Mouse (Mus musculus) embryonic facial prominence, embryonic 13.5 days (tissue): ENCODE measurements around the gene Tex14. TPM values are rescaled to one million over a fixed set of nuclear protein-coding genes. Genes with fewer than 3 reads are reported as not detected.
"Not testable (repeated sequence)": the region's sequence is repeated elsewhere in the genome, so short reads cannot be mapped to it uniquely, and the experiment has no call there.

ENCODE experiments used
- ATAC-seq: fragments of 200-750 bp; cut with Nextera tagmentation; 2 replicates; pipeline ENCODE4 v1.8.0; 2017; ENCODE audit warnings: low read depth; ENCODE audit not compliant: insufficient number of reproducible peaks, insufficient read depth, low FRiP score, low TSS enrichment
- H3K27ac ChIP-seq: fragments of 300-500 bp; sonication (generic); 2 replicates; pipeline ENCODE4 v1.5.1; 2015; ENCODE audit warnings: moderate library complexity, mild to moderate bottlenecking, inconsistent platforms
- H3K27me3 ChIP-seq: fragments of 300-500 bp; sonication (generic); 2 replicates; pipeline ENCODE4 v1.6.1; 2015; ENCODE audit warnings: mild to moderate bottlenecking, inconsistent platforms
- H3K36me3 ChIP-seq: fragments of 300-500 bp; sonication (generic); 2 replicates; pipeline ENCODE4 v1.6.1; 2015; ENCODE audit warnings: mild to moderate bottlenecking, inconsistent platforms
- H3K4me1 ChIP-seq: fragments of 300-500 bp; sonication (generic); 2 replicates; pipeline ENCODE4 v1.6.1; 2015; ENCODE audit warnings: inconsistent platforms
- H3K4me2 ChIP-seq: fragments of 300-500 bp; sonication (generic); 2 replicates; pipeline ENCODE4 v1.6.1; 2015; ENCODE audit warnings: moderate library complexity, mild to moderate bottlenecking, inconsistent platforms
- H3K4me3 ChIP-seq: fragments of 300-500 bp; sonication (generic); 2 replicates; pipeline ENCODE4 v1.5.1; 2015; ENCODE audit warnings: mild to moderate bottlenecking, inconsistent platforms
- H3K9ac ChIP-seq: fragments of 300-500 bp; sonication (generic); 2 replicates; pipeline ENCODE4 v1.6.1; 2015; ENCODE audit warnings: mild to moderate bottlenecking, inconsistent platforms
- H3K9me3 ChIP-seq: fragments of 300-500 bp; sonication (generic); 2 replicates; pipeline ENCODE4 v1.6.1; 2016; ENCODE audit warnings: inconsistent platforms
- WGBS: fragments of 180-500 bp; shearing (Covaris S2); methylation state at CpG from one replicate; pipeline ENCODE4 v1.1.7; 2015; ENCODE audit warnings: mixed read lengths; 5-methylcytosine and 5-hydroxymethylcytosine counted together
- polyA plus RNA-seq: library from polyadenylated mRNA; unstranded; fragments of >200 nt; fragmentation: Nextera tagmentation; extraction: Ambion mirVana; gene quantifications from 2 replicates; pipeline ENCODE4 v1.2.1, GENCODE M21; 2015

Tex14 gene
- polyA plus RNA-seq, 1 experiment from 2014 or later, result 0.04 TPM

DNA sequence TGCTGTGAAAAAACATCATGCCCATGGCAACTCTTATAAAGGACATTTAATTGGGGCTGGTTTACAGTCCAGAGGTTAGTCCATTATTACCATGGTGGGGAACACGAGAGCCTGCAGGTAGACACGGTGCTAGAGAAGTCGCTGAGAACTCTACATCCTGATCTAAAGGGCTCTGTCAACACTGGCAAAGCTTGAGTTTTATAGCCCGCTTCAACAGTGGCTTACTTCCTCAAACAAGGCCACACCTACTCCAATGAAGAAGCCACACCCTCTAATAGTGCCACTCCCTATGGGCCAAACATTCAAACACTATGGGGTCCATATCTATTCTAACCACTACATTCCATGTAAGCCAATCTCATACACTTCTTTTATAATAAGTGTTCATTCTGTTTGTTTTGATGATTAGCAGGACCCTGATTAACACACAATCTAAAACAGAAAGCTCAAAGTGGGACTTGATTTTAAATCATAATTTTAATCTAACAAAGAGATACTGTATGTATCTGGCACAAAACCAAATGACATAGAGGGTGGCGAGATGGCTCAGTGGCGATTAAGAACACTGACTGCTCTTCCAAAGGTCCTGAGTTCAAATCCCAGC lies 61.2 kb downstream of the Tex14 start:
- no peaks in the 10 kb centered on the region for H3K9me3 ChIP-seq
- H3K4me1 ChIP-seq, result peaks cover 11% of the 10 kb centered on the region; the same call in 1 of the 2 replicates
- WGBS, result 72% methylated on average over 6 of the region's 6 CpGs
- no peak overlapping the region for H3K4me2 ChIP-seq
- H3K36me3 ChIP-seq, result no peaks in the 10 kb centered on the region
- no peak for ATAC-seq
- no peak overlapping the region for H3K4me3 ChIP-seq
- H3K27ac ChIP-seq, result no peak overlapping the region
- H3K9ac ChIP-seq, result no peak overlapping the region
- H3K27me3 ChIP-seq, result no peaks in the 10 kb centered on the region

DNA sequence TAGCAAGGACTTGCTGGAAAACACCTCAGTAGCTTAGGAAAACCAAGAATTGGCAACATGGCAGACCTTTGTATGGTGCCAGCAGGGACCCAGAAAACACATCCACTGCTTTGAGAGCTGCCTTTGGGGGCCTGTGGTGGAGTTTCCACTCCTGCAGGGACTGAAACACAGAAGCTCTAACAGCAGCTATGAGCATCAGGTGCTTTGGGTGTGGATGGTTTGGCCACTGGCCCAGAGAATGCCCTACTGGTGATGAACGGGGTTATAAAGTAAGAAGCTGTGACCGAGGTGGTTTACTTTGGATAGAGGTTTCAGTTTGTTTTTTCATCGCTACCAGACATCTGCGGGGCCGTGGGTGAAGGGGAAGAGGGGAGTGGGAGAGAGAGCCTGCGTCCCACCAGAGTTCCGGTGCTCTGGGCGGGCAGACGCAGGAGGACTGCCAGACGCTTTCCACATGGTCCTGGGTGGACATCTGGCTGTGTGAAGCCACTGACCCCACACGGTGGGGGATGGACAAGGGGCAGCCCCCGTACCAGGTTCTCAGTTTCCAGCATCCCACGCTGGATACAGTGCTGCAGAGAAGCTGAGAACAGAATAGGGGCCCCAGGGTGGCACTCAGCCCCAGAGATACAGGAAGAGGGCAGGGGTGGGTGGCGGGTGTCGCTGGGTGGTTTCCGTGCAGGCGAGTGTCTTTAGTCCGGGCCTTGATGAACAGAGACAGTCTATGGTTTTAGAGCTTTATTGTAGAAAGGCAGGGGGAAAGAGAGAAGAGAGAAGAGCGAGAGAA lies 62.8 kb downstream of the Tex14 start:
- H3K9ac ChIP-seq, result no peak overlapping the region
- H3K27me3 ChIP-seq, result no peaks in the 10 kb centered on the region
- ATAC-seq, result no peak
- H3K4me2 ChIP-seq, result no peak overlapping the region
- H3K36me3 ChIP-seq, result no peaks in the 10 kb centered on the region
- H3K9me3 ChIP-seq, result no peaks in the 10 kb centered on the region
- no peak overlapping the region for H3K27ac ChIP-seq
- H3K4me1 ChIP-seq, result peaks cover 11% of the 10 kb centered on the region; the same call in 1 of the 2 replicates
- 59% methylated on average over 19 of the region's 19 CpGs for WGBS
- H3K4me3 ChIP-seq, result no peak overlapping the region

DNA sequence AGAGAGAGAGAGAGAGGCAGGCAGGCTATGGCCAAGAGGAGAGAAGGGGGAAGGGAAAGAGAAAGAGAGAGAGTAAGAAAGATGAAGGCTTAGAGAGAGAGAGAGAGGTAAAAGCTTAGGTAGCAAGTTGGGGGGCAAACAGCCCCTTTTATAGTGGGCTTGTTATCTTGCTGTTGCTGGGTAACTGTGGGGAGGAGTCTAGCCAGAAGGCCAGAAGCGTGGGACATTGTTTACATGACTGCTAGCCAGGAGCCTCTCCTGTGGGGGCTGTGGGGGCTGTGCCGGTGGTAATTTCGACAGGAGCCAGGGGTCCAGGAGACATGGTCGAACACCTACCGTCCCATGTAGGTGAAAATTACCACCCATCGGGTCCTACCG lies 63.4 kb downstream of the Tex14 start:
- H3K36me3 ChIP-seq, result no peaks in the 10 kb centered on the region
- no peak overlapping the region for H3K4me3 ChIP-seq
- no peak overlapping the region for H3K4me2 ChIP-seq
- 56% methylated on average over 7 of the region's 7 CpGs for WGBS
- H3K4me1 ChIP-seq, result peaks cover 9% of the 10 kb centered on the region; the same call in 1 of the 2 replicates
- H3K9ac ChIP-seq, result no peak overlapping the region
- no peak overlapping the region for H3K27ac ChIP-seq
- H3K9me3 ChIP-seq, result no peaks in the 10 kb centered on the region
- H3K27me3 ChIP-seq, result no peaks in the 10 kb centered on the region
- no peak for ATAC-seq

DNA sequence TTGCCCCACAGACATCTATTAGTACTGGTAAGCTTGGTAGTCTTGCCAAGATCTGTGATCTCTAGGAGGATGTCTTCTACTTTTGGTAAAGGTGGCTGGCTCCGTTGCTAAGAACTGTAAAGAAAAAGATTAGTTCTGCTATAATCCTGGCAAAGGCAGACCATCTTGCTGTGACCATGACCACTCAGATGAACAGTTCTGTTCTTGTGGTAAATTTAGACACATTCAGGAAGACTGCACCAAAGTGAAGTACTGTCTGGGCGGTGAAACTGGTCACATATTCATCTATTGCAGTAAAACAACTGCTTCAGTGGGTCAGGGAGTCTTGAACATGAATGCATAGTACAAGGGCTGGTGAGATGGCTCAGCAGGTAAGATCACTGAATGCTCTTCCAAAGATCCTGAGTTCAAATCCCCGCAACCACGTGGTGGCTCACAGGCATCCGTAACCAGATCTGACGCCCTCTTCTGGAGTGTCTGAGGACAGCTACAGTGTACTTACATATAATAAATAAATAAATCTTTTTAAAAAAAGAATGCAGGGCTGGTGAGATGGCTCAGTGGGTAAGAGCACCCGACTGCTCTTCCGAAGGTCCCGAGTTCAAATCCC lies 63.9 kb downstream of the Tex14 start:
- H3K9me3 ChIP-seq, result no peaks in the 10 kb centered on the region
- ATAC-seq, result no peak
- H3K9ac ChIP-seq, result no peak overlapping the region
- H3K27ac ChIP-seq, result no peak overlapping the region
- peaks cover 7% of the 10 kb centered on the region; the same call in 1 of the 2 replicates for H3K4me1 ChIP-seq
- no peak overlapping the region for H3K4me3 ChIP-seq
- no peaks in the 10 kb centered on the region for H3K36me3 ChIP-seq
- 80% methylated on average over 9 of the region's 9 CpGs for WGBS
- no peak overlapping the region for H3K4me2 ChIP-seq
- no peaks in the 10 kb centered on the region for H3K27me3 ChIP-seq

DNA sequence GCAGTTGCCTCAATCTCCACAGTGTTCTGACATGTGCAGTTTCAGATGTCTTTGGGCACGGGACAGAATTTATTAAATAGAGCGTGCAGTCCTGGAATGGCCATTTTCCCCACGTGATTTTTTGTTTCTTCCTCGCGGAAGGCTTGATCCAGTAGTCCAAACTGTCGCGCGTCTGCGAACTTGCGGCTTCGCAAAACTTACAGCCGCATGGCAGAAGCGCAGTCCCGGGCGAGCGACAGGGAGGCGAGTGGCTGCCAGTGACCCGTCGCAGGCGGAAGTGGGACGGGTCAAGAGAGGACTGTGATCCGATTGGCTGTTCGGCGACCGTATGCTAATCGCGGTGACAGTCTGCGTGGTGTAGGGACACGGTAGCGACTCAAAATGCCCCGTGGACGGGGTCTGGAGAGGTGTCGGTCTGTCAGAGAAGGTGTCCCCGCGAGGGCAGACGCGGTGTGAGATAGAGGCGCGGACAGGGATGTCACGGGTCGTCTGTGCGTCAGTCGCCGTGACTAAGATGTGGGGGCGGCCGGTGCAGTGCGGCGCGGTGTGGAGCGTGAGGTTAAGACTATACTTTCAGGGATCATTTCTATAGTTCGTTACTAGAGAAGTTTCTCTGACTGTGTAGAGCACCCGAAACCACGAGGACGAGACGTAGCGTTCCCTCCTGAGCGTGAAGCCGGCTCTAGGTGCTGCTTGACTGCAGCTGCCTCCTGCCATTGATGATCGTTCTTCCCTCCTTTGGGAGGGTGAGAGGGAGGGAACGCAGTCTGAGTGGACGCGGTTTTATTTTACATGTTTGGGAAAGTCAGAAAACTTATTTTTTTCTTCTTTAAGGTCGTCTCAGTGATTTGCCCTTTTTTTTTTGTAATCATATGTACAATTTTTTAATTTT lies 66.2 kb downstream of the Tex14 start:
- peak overlapping the region; percentile 13; the same call in 1 of the 2 replicates for H3K27ac ChIP-seq
- H3K4me2 ChIP-seq, result peak overlapping the region; percentile 60
- not testable (repeated sequence) for H3K27me3 ChIP-seq, H3K4me1 ChIP-seq, H3K9me3 ChIP-seq, H3K36me3 ChIP-seq
- under 1% methylated on average over 29 of the region's 63 CpGs for WGBS
- peak overlapping the region; percentile 41 for H3K4me3 ChIP-seq
- peak; percentile 95 for ATAC-seq
- H3K9ac ChIP-seq, result peak overlapping the region; percentile 58

DNA sequence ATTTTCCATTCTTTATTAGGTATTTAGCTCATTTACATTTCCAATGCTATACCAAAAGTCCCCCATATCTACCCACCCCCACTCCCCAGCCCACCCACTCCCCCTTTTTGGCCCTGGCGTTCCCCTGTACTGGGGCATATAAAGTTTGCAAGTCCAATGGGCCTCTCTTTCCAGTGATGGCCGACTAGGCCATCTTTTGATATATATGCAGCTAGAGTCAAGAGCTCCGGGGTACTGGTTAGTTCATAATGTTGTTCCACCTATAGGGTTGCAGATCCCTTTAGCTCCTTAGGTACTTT lies 66.8 kb downstream of the Tex14 start:
- H3K27me3 ChIP-seq, H3K4me1 ChIP-seq, H3K9me3 ChIP-seq, H3K4me3 ChIP-seq, H3K9ac ChIP-seq, H3K36me3 ChIP-seq, H3K4me2 ChIP-seq, H3K27ac ChIP-seq: not testable (repeated sequence)
- 6% methylated on average over 1 of the region's 3 CpGs for WGBS
- ATAC-seq, result peak; percentile 46; the same call in 1 of the 2 replicates

DNA sequence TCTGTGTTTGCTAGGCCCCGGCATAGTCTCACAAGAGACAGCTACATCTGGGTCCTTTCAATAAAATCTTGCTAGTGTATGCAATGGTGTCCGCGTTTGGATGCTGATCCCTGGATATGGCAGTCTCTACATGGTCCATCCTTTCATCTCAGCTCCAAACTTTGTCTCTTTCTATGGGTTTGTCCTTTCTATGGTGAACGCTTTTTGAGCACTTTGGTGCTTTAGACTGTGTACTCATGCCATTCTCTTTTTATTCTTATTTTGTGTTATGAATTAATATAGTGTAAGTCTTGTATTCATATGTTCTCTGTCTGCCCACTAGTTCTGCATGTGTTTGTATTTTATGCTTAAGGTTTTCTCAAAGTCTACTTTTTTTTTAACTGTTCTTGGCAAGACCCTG lies 67.2 kb downstream of the Tex14 start:
- H3K9me3 ChIP-seq, H3K4me3 ChIP-seq, H3K27me3 ChIP-seq, H3K27ac ChIP-seq, H3K4me1 ChIP-seq, H3K36me3 ChIP-seq, H3K9ac ChIP-seq, ATAC-seq, H3K4me2 ChIP-seq: not testable (repeated sequence)
- WGBS, result 19% methylated on average over 4 of the region's 4 CpGs

DNA sequence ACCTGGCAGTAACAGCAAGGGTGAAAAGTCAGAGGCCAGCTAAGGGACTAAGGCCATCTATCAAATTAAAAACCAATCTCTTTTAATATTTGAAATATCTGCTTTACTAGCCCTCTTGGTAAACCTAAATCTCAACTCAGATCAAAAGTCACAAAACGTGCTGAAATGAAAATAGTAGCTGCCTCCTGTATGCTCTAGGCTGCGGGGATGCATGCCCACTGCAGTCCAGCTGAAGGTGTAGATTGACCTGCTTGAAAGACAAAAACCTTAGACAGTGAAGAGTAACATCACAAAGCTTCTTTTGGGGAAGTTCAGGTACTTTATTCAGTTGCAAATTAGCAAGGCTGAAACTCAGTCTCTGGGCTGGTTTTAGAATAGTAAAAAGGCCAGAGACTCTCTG lies 74.3 kb downstream of the Tex14 start:
- H3K4me1 ChIP-seq, ATAC-seq, H3K4me2 ChIP-seq, H3K9ac ChIP-seq, H3K27ac ChIP-seq, H3K36me3 ChIP-seq, H3K9me3 ChIP-seq, H3K27me3 ChIP-seq, H3K4me3 ChIP-seq: not testable (repeated sequence)
- 66% methylated on average over 2 of the region's 2 CpGs for WGBS

DNA sequence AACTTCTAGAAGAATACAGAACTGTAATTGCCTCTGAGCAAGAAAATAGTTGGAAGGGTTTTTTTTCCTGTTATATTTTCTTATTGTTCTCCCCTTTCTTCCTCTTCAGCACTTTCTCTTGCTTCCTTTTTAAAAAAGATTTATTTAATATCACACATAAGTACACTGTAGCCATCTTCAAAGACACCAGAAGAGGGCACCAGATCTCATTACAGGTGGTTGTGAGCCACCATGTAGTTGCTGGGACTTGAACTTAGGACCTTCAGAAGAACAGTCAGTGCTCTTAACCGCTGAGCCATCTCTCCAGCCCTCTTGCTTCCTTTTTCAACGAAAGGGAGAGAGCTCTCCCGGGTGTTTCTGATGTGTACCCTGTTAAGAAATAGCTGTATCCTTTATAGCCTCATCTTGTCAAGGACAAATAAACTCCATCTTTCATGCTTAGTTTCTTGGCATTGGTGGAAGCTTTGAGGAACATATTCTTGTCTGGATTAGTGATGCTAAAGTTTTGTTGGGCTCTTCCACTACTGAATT lies 79.0 kb downstream of the Tex14 start:
- Histone ChIP-seq H3K27me3 (no peaks in the 10 kb centered on the region), H3K4me2 (no peak overlapping the region), H3K27ac (no peak overlapping the region), H3K36me3 (no peaks in the 10 kb centered on the region), H3K9ac (no peak overlapping the region), H3K9me3 (no peaks in the 10 kb centered on the region), H3K4me3 (no peak overlapping the region), H3K4me1 (no peaks in the 10 kb centered on the region)
- no peak for ATAC-seq
- 81% methylated on average over 3 of the region's 3 CpGs for WGBS

DNA sequence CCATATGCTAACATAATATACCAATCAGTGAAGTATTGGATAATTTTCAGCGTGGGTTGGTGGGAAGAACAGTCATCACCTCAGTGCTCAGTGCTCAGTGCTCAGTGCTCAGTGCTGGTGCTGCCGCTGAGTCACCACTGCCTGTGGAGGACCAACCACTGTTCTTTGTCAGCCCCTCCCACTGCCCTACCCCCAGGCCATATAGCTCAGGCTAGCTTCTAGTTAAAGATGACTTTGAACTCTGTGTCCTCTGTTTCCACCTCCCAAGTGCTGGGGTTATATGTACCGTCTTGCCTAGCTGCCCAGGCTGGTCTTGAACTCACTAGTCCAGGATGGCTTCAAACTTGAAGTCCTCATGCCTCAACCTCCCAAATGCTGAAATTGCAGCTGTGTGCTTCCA lies 84.1 kb downstream of the Tex14 start:
- Histone ChIP-seq H3K36me3 (no peaks in the 10 kb centered on the region), H3K4me2 (no peak overlapping the region), H3K4me3 (no peak overlapping the region), H3K9me3 (no peaks in the 10 kb centered on the region), H3K27ac (no peak overlapping the region), H3K9ac (no peak overlapping the region), H3K27me3 (no peaks in the 10 kb centered on the region), H3K4me1 (no peaks in the 10 kb centered on the region)
- 77% methylated on average over 3 of the region's 3 CpGs for WGBS
- no peak for ATAC-seq

DNA sequence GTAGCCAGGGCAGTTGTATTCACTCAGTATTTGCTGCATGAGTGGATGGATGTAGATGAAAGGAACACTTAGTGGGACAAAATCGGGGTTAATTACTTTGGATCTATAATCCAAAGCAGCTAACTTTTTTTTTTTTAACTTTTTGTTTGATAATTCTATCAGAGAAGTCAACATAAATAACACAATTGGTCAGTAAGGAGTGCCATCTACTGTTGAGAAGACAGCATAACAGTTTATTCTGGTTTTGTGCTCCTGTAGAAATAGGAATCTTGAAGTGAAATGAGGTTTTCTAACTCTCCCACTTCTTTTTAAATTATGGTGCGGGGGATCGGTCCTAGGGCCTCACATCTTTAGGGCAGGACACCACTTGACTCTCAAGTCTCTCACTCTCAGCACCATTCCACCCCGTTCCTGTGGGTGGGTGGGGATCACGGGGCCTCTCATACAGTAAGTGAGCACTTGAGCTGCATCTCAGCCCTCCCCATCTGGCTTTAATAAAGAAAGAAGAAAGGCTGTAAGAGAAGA lies 99.9 kb downstream of the Tex14 start:
- no peaks in the 10 kb centered on the region for H3K27me3 ChIP-seq
- ATAC-seq, result no peak
- WGBS, result 23% methylated on average over 5 of the region's 5 CpGs
- no peaks in the 10 kb centered on the region for H3K9me3 ChIP-seq
- no peaks in the 10 kb centered on the region for H3K36me3 ChIP-seq
- H3K4me1 ChIP-seq, result 0 out of 2 replicates have a peak, but pooled peaks cover 3% of the 10 kb centered on the region
- H3K27ac ChIP-seq, result no peak overlapping the region; the same call in 1 of the 2 replicates
- peak overlapping the region; percentile 37 for H3K4me2 ChIP-seq
- H3K9ac ChIP-seq, result peak overlapping the region; percentile 52; the same call in 1 of the 2 replicates
- H3K4me3 ChIP-seq, result no peak overlapping the region
